Mouse (Mus musculus) B cell, adult 67 days (primary cell): ENCODE results near the gene A730009L09Rik. TPM values are rescaled to one million over a fixed set of nuclear protein-coding genes. Genes with fewer than 3 reads are reported as not detected.

Experiments
- total RNA-seq, 2 experiments: library from RNA; stranded (reverse); gene quantifications; 4 replicates each; pipeline ENCODE4 v1.2.4; 2023

The A730009L09Rik gene
- not detected for total RNA-seq

DNA sequence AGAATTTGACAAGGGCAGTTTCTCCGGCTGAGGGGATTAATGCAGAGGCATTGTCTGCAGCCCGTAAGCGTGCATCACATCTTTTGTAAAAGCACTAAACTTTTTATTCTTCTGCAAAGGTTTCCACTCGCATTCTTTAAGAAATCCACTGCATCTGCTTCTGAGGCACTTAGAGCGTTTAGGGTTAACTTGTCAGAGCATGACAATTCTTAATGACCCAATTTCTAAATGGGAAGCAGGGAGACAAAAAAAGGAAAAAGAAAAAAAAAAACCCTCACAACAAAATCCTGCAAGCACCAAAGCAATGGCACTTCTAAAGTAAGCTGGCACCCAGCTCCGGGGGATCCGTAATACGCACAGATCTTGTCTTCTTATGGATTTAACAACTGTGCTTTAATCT lies at the start of gene A730009L09Rik:
TSS of gene A730009L09Rik (plus strand) at position 301 of the 400 bp plus-strand sequence.

Other genes with a start within 250 kb of the A730009L09Rik start
- 10 to 100 TPM; 20.1 to 25.1 TPM for gene Mrpl39, start 220.6 kb downstream of the A730009L09Rik start, total RNA-seq